19 mouse cellular contexts compared by ENCODE assay signal in genomic region chr17:75390142-75390541, GRCm38 (mm10). TPM values are rescaled to one million over a fixed set of nuclear protein-coding genes. Genes with fewer than 3 reads are reported as not detected.
A peak's percentile ranks its signal among the peaks of the same experiment; 100 is the strongest.
DNase-seq lines count a peak whose midpoint lies in the region; ATAC-seq and TF ChIP-seq lines count a peak whose summit lies in the region.
"Had no signal": no experiment of that assay in that cellular context is flagged by ENCODE, and none has a peak within 500 bp of the region (broad histone marks: within the 10 kb centered on the region; RNA-seq: fewer than 3 reads in every experiment).

No protein-coding gene starts in this region.

- no peak overlapping the region for H3K4me2 ChIP-seq in forebrain, embryonic 12.5 days
- no peak overlapping the region for H3K4me2 ChIP-seq in stomach, postnatal 0 days (replicated peaks; ENCODE audit: low read depth)
- H3K4me2 ChIP-seq: heart, embryonic 15.5 days; liver, embryonic 13.5 days had no signal

- no peak overlapping the region for H3K9ac ChIP-seq in forebrain, embryonic 12.5 days
- no peak overlapping the region for H3K9ac ChIP-seq in stomach, postnatal 0 days (ENCODE audit: low read length)
- H3K9ac ChIP-seq: heart, embryonic 15.5 days; liver, embryonic 13.5 days had no signal

- no peaks in the 10 kb centered on the region for H3K4me1 ChIP-seq in forebrain, embryonic 12.5 days
- H3K4me1 ChIP-seq in forebrain, embryonic 10.5 days: no peaks in the 10 kb centered on the region
- H3K4me1 ChIP-seq in stomach, postnatal 0 days (replicated peaks; ENCODE audit: control insufficient read depth, insufficient read depth): no peaks in the 10 kb centered on the region
- H3K4me1 ChIP-seq: heart, embryonic 15.5 days; liver, embryonic 13.5 days had no signal

- ATAC-seq in forebrain, embryonic 12.5 days (ENCODE audit: low FRiP score): 0 out of 2 replicates have a peak, but pooled peaks have one; percentile 33
- ATAC-seq in stomach, postnatal 0 days (ENCODE audit: low FRiP score, low TSS enrichment): no peak
- ATAC-seq: forebrain, embryonic 14.5 days; midbrain, embryonic 16.5 days had no signal

- H3K27ac ChIP-seq in forebrain, embryonic 12.5 days: no peak overlapping the region
- no peak overlapping the region for H3K27ac ChIP-seq in forebrain, embryonic 10.5 days
- no peak overlapping the region for H3K27ac ChIP-seq in layer of hippocampus, adult 2 months
- H3K27ac ChIP-seq in stomach, postnatal 0 days (replicated peaks): no peak overlapping the region
- H3K27ac ChIP-seq: heart, embryonic 15.5 days; liver, embryonic 13.5 days had no signal

- no peak for DNase-seq in forebrain, embryonic 10.5 days (ENCODE audit: extremely low spot score, low spot score)
- DNase-seq in layer of hippocampus, adult 2 months (ENCODE audit: low spot score in 2 of 2): peak in 1 of 2 experiments; percentile 21
- no peak for DNase-seq in layer of hippocampus, adult 9-10 months (ENCODE audit: low spot score)
- peak; percentile 14 for DNase-seq in right cerebral cortex, adult 2 months (ENCODE audit: low spot score in 2 of 2)
- DNase-seq in right cerebral cortex, postnatal 25 days: no peak
- DNase-seq in stomach, postnatal 0 days (ENCODE audit: low spot score): no peak
- no peak for DNase-seq in urinary bladder, postnatal 14 days (ENCODE audit: low spot score)
- DNase-seq: adrenal gland, postnatal 14 days; cerebellum, adult 11-12 months; gastrocnemius, postnatal 14 days; kidney, adult 2 months; left cerebral cortex, postnatal 4 days; liver, embryonic 13.5 days; lung, postnatal 36 days; thymus, postnatal 25 days had no signal

- H3K9me3 ChIP-seq in forebrain, embryonic 12.5 days: no peaks in the 10 kb centered on the region
- no peaks in the 10 kb centered on the region for H3K9me3 ChIP-seq in forebrain, embryonic 10.5 days
- no peaks in the 10 kb centered on the region for H3K9me3 ChIP-seq in stomach, postnatal 0 days (ENCODE audit: control insufficient read depth, low read length)
- H3K9me3 ChIP-seq: heart, embryonic 15.5 days; liver, embryonic 13.5 days had no signal

- TF ChIP-seq EP300 in stomach, postnatal 0 days (optimal IDR thresholded peaks at IDR 0.05): no peak

- no peaks in the 10 kb centered on the region for H3K27me3 ChIP-seq in forebrain, embryonic 12.5 days
- no peaks in the 10 kb centered on the region for H3K27me3 ChIP-seq in forebrain, embryonic 10.5 days (ENCODE audit: poor library complexity, severe bottlenecking)
- no peaks in the 10 kb centered on the region for H3K27me3 ChIP-seq in stomach, postnatal 0 days (ENCODE audit: control insufficient read depth, insufficient read depth, low read length)
- H3K27me3 ChIP-seq: heart, embryonic 15.5 days; liver, embryonic 13.5 days had no signal

- no peaks in the 10 kb centered on the region for H3K36me3 ChIP-seq in forebrain, embryonic 12.5 days (replicated peaks)
- 0 out of 2 replicates have a peak, but pooled peaks cover 5% of the 10 kb centered on the region for H3K36me3 ChIP-seq in forebrain, embryonic 10.5 days (replicated peaks)
- no peaks in the 10 kb centered on the region; the same call in 1 of the 2 replicates for H3K36me3 ChIP-seq in stomach, postnatal 0 days (ENCODE audit: control insufficient read depth, insufficient read depth, low read length)

- 92% methylated on average over 10 of the region's 10 CpGs for WGBS in forebrain, embryonic 12.5 days
- 94% methylated on average over 10 of the region's 10 CpGs for WGBS in forebrain, embryonic 10.5 days
- WGBS in stomach, postnatal 0 days: 81% methylated on average over 10 of the region's 10 CpGs

- peak; percentile 59 for TF ChIP-seq CTCF in layer of hippocampus, adult 2 months (conservative IDR thresholded peaks at IDR 0.05)
- TF ChIP-seq CTCF in stomach, postnatal 0 days (IDR thresholded peaks at IDR 0.05; ENCODE audit: low read depth): peak; percentile 29

- no peak overlapping the region for H3K4me3 ChIP-seq in forebrain, embryonic 12.5 days (replicated peaks)
- H3K4me3 ChIP-seq in forebrain, embryonic 10.5 days: no peak overlapping the region
- H3K4me3 ChIP-seq in layer of hippocampus, adult 2 months: no peak overlapping the region
- no peak overlapping the region for H3K4me3 ChIP-seq in stomach, postnatal 0 days (ENCODE audit: low read depth, low read length)
- H3K4me3 ChIP-seq: heart, embryonic 15.5 days; liver, embryonic 13.5 days had no signal

RNA-seq across cellular contexts. Expression of gene Rasgrp3, which starts 45.6 kb away (rescaled TPM):
- 5.7 and 6.3 TPM in 2 replicates for polyA plus RNA-seq in forebrain, embryonic 12.5 days (2016; fragmentation: Nextera tagmentation; extraction: Ambion mirVana)
- 5.5 and 6.6 TPM in 2 replicates for polyA plus RNA-seq in forebrain, embryonic 10.5 days (2016; fragmentation: Nextera tagmentation; extraction: Ambion mirVana)
- 10 to 100 TPM in 1 of 2 experiments, 1 to 10 TPM in 1; 8.3 to 10.5 TPM for total RNA-seq in layer of hippocampus, adult 2 months (2021)
- 5.2 and 8.2 TPM in 2 replicates for polyA plus RNA-seq in stomach, postnatal 0 days (2015; fragmentation: Nextera tagmentation; extraction: Ambion mirVana)

Comparison
In these comparisons a context has a peak if more than half of its experiments do, and no peak if none do; other contexts are left out.
1. DNase-seq: peak in right cerebral cortex, adult 2 months (2 of 2); none in forebrain, embryonic 10.5 days (single experiment), layer of hippocampus, adult 9-10 months (single experiment), right cerebral cortex, postnatal 25 days (single experiment), stomach, postnatal 0 days (single experiment) and urinary bladder, postnatal 14 days (single experiment).